Mouse (Mus musculus) kidney, postnatal 10 days (tissue): Measurements from ENCODE around the gene Rtp4.

ENCODE experiments used
- DNase-seq: peaks from one replicate; pipeline ENCODE4 v3.0.0; 2021; ENCODE audit warnings: mixed read lengths

Rtp4 gene

GRCm38 (mm10) chr16:23516606-23517005 lies 3.5 kb upstream of the Rtp4 start:
- no peak for DNase-seq

GRCm38 (mm10) chr16:23517230-23517629 lies 2.9 kb upstream of the Rtp4 start:
- DNase-seq: no peak

GRCm38 (mm10) chr16:23517754-23518566 lies 2.1 kb upstream of the Rtp4 start:
- no peak for DNase-seq

- DNase-seq: no peak
Measured at GRCm38 (mm10) chr16:23518567-23519369, 1.3 kb upstream of the Rtp4 start.

GRCm38 (mm10) chr16:23519771-23520170 lies 320 bp upstream of the Rtp4 start:
- no peak for DNase-seq

GRCm38 (mm10) chr16:23521092-23521491 lies 1.0 kb downstream of the Rtp4 start:
- DNase-seq: no peak

- DNase-seq: no peak
Measured at GRCm38 (mm10) chr16:23522081-23522480, 2.0 kb downstream of the Rtp4 start.

- DNase-seq: no peak
Measured at GRCm38 (mm10) chr16:23529186-23529585, 9.1 kb downstream of the Rtp4 start.

- DNase-seq: no peak
Measured at GRCm38 (mm10) chr16:23533707-23534106, 13.6 kb downstream of the Rtp4 start.

GRCm38 (mm10) chr16:23541046-23541445 lies 21.0 kb downstream of the Rtp4 start:
- DNase-seq: no peak

GRCm38 (mm10) chr16:23542866-23543265 lies 22.8 kb downstream of the Rtp4 start:
- no peak for DNase-seq

GRCm38 (mm10) chr16:23544361-23544760 lies 24.3 kb downstream of the Rtp4 start:
- no peak for DNase-seq

- DNase-seq: no peak
Measured at GRCm38 (mm10) chr16:23547783-23548182, 27.7 kb downstream of the Rtp4 start.

- DNase-seq: peak; percentile 83
Measured at GRCm38 (mm10) chr16:23550346-23550980, 30.4 kb downstream of the Rtp4 start.

- DNase-seq: no peak
Measured at GRCm38 (mm10) chr16:23550981-23551582, 31.0 kb downstream of the Rtp4 start.

- no peak for DNase-seq
Measured at GRCm38 (mm10) chr16:23554673-23555072, 34.6 kb downstream of the Rtp4 start.

- no peak for DNase-seq
Measured at GRCm38 (mm10) chr16:23557195-23557594, 37.1 kb downstream of the Rtp4 start.

- DNase-seq: no peak
Measured at GRCm38 (mm10) chr16:23557669-23558068, 37.6 kb downstream of the Rtp4 start.

GRCm38 (mm10) chr16:23568369-23568958 lies 48.4 kb downstream of the Rtp4 start:
- no peak for DNase-seq

GRCm38 (mm10) chr16:23574561-23574960 lies 54.5 kb downstream of the Rtp4 start:
- DNase-seq: no peak

GRCm38 (mm10) chr16:23591119-23592105 lies 71.3 kb downstream of the Rtp4 start:
- no peak for DNase-seq
